35 mouse cellular contexts compared by ENCODE assay signal in the genomic region with DNA sequence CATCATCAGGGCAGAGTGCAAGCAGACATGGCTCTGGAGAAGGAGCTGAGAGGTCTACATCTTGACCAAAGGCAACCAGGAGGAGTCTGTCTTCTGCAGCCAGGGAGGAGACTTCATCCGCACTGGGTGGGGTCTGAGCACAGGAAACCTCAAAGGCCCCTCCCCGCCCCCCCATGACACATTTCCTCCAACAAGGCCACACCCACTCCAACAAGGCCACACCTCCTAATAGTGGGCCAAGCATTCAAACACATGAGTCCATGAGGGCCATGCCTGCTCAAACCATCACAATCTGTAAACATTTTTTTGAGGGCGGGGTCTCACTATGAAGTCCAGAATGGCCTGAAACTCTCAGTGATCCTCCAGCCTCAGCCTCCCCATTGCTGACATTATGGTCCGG. TPM values are rescaled to one million over a fixed set of nuclear protein-coding genes. Genes with fewer than 3 reads are reported as not detected.
"Had no signal": no experiment of that assay in that cellular context is flagged by ENCODE, and none has a peak within 500 bp of the region (broad histone marks: within the 10 kb centered on the region; RNA-seq: fewer than 3 reads in every experiment).

No protein-coding gene starts in this region.

- H3K4me1 ChIP-seq: limb, embryonic 10.5 days; limb, embryonic 12.5 days; limb, embryonic 13.5 days; limb, embryonic 15.5 days; liver, embryonic 12.5 days; liver, embryonic 13.5 days; liver, embryonic 15.5 days; lung, embryonic 15.5 days; megakaryocyte, embryonic 14.5 days; midbrain, embryonic 10.5 days; midbrain, embryonic 12.5 days; midbrain, embryonic 13.5 days; midbrain, embryonic 15.5 days had no signal

- H3K4me2 ChIP-seq: limb, embryonic 12.5 days; limb, embryonic 13.5 days; limb, embryonic 15.5 days; liver, embryonic 11.5 days; liver, embryonic 12.5 days; liver, embryonic 13.5 days; liver, embryonic 15.5 days; lung, embryonic 14.5 days; lung, embryonic 15.5 days; midbrain, embryonic 11.5 days; midbrain, embryonic 12.5 days; midbrain, embryonic 13.5 days; midbrain, embryonic 15.5 days had no signal

- DNase-seq: left cerebral cortex, postnatal 4 days; liver; liver, embryonic 13.5 days; liver, postnatal 0 days; lung, adult 18-20 months; lung, adult 2 months; lung, embryonic 14.5 days; lung, postnatal 10 days; lung, postnatal 14 days; lung, postnatal 36 days; lung, postnatal 4 days; midbrain, embryonic 14.5 days had no signal

- H3K4me3 ChIP-seq: limb, embryonic 10.5 days; limb, embryonic 12.5 days; limb, embryonic 13.5 days; limb, embryonic 15.5 days; liver, embryonic 12.5 days; liver, embryonic 13.5 days; liver, embryonic 15.5 days; lung, embryonic 15.5 days; midbrain, embryonic 10.5 days; midbrain, embryonic 12.5 days; midbrain, embryonic 13.5 days; midbrain, embryonic 15.5 days; myocyte had no signal

- H3K27ac ChIP-seq: limb, embryonic 10.5 days; limb, embryonic 12.5 days; limb, embryonic 13.5 days; limb, embryonic 15.5 days; liver, embryonic 12.5 days; liver, embryonic 13.5 days; liver, embryonic 14.5 days; liver, embryonic 15.5 days; lung, embryonic 15.5 days; macrophage; midbrain, embryonic 10.5 days; midbrain, embryonic 12.5 days; midbrain, embryonic 13.5 days; midbrain, embryonic 15.5 days had no signal

- H3K9ac ChIP-seq: limb, embryonic 12.5 days; limb, embryonic 13.5 days; limb, embryonic 15.5 days; liver, embryonic 12.5 days; liver, embryonic 13.5 days; liver, embryonic 14.5 days; liver, embryonic 15.5 days; liver, postnatal 0 days; lung, embryonic 14.5 days; lung, embryonic 15.5 days; midbrain, embryonic 12.5 days; midbrain, embryonic 13.5 days; midbrain, embryonic 15.5 days had no signal

- H3K36me3 ChIP-seq: limb, embryonic 10.5 days; limb, embryonic 12.5 days; limb, embryonic 13.5 days; limb, embryonic 15.5 days; liver, embryonic 12.5 days; liver, embryonic 13.5 days; liver, embryonic 15.5 days; lung, embryonic 15.5 days; midbrain, embryonic 10.5 days; midbrain, embryonic 12.5 days; midbrain, embryonic 13.5 days; midbrain, embryonic 15.5 days had no signal

- H3K27me3 ChIP-seq: limb, embryonic 12.5 days; limb, embryonic 13.5 days; limb, embryonic 15.5 days; liver, embryonic 12.5 days; liver, embryonic 13.5 days; liver, embryonic 15.5 days; lung, embryonic 15.5 days; megakaryocyte, embryonic 14.5 days; midbrain, embryonic 12.5 days; midbrain, embryonic 13.5 days; midbrain, embryonic 15.5 days had no signal

- H3K9me3 ChIP-seq: limb, embryonic 10.5 days; limb, embryonic 13.5 days; limb, embryonic 15.5 days; liver, embryonic 15.5 days; lung, embryonic 15.5 days; midbrain, embryonic 13.5 days; midbrain, embryonic 15.5 days had no signal

- ATAC-seq: liver, embryonic 12.5 days; liver, postnatal 0 days; lung, postnatal 0 days; midbrain, embryonic 13.5 days; midbrain, embryonic 15.5 days; midbrain, embryonic 16.5 days had no signal

RNA-seq across cellular contexts. Expression of gene Baiap2l1, which starts 21.5 kb away (rescaled TPM):
- total RNA-seq: megakaryocyte progenitor cell, adult 5-6 weeks; megakaryocyte, adult 5-6 weeks; megakaryocyte-erythroid progenitor cell, adult 5-6 weeks; monocyte, adult 5-6 weeks had no signal
